Mouse (Mus musculus): Measurements from ENCODE around the gene Mdga1. TPM values are rescaled to one million over a fixed set of nuclear protein-coding genes. Genes with fewer than 3 reads are reported as not detected.
A peak's percentile ranks its signal among the peaks of the same experiment; 100 is the strongest.

The Mdga1 gene
- polyA plus RNA-seq, 1 experiment, result 0.06 TPM

DNA sequence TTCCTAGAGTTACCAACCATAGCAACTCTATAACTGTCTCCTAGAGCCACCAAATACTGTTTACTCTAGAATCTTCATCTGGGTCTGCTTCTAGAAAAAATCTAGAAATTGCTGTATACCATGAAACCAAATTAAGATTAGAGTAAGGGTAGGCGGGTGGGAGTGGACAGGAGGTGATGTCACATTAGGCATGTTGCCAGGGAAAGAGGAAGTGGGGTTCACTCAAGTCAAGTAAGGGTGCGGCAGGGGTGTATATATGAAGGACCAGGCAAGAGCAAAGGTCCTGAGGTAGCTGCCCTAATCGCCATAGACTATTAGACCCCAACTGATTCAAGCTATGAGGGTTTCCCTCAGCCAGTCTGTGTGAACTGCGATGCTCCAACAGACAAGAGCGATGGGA lies 69.6 kb downstream of the Mdga1 start:
- TF ChIP-seq GATA1 (IDR thresholded peaks at IDR 0.05; ENCODE audit: low read length) (no peak), TAL1 (IDR thresholded peaks at IDR 0.05; ENCODE audit: low read length) (no peak)
- Histone ChIP-seq H3K27me3 (ENCODE audit: control insufficient read depth) (peaks cover 5% of the 10 kb centered on the region), H3K9me3 (ENCODE audit: control insufficient read depth, low read length) (no peaks in the 10 kb centered on the region), H3K4me1 (ENCODE audit: control insufficient read depth) (no peaks in the 10 kb centered on the region), H3K36me3 (ENCODE audit: control insufficient read depth) (no peaks in the 10 kb centered on the region), H3K4me3 (replicated peaks) (no peak overlapping the region)

DNA sequence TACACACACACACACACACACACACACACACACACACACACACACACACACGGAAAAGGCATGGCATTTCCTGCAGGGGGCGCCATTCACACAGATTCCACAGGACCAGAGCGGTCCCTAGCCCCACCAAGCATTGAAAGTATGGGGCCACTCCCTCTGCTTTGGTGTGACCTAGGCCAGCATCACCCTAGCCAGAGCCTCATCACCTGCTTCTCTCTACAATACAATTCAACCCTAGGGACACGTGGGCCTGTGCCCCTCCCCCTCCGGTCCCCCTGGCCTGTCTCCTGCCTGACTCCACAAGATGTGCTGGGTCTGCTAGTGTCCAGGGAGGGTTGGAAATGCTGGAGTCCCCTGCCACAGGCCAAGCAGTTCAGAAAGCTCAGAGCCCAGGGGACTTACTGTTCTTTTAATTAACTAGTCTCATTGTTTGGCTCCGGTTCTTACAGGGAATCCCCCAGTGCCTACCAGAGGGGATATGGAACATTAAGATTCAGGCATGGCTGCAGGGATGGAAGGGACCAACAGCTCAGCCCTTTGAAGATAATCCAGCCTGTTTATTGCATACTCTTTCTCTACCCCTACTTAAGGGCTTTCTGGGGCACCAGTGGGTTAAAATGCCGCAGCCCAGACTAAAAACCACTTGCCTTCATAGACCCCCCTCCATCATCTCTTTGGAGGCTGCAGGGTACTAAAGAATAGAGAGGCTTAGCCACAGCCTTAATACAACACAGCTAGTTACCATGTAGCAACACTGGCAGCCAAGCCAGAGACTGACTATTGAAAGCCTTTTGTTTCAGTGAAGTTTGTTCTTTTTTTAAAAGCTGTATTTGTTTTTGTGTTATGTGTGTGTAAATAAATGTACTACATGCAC lies 73.5 kb downstream of the Mdga1 start:
- Histone ChIP-seq H3K4me3 (replicated peaks) (no peak overlapping the region), H3K4me1 (ENCODE audit: control insufficient read depth) (no peaks in the 10 kb centered on the region), H3K36me3 (ENCODE audit: control insufficient read depth) (no peaks in the 10 kb centered on the region), H3K27me3 (ENCODE audit: control insufficient read depth) (peaks cover 16% of the 10 kb centered on the region), H3K9me3 (ENCODE audit: control insufficient read depth, low read length) (peaks cover 3% of the 10 kb centered on the region; the same call in 1 of the 2 replicates)
- TF ChIP-seq GATA1 (IDR thresholded peaks at IDR 0.05; ENCODE audit: low read length) (no peak), TAL1 (IDR thresholded peaks at IDR 0.05; ENCODE audit: low read length) (no peak)

DNA sequence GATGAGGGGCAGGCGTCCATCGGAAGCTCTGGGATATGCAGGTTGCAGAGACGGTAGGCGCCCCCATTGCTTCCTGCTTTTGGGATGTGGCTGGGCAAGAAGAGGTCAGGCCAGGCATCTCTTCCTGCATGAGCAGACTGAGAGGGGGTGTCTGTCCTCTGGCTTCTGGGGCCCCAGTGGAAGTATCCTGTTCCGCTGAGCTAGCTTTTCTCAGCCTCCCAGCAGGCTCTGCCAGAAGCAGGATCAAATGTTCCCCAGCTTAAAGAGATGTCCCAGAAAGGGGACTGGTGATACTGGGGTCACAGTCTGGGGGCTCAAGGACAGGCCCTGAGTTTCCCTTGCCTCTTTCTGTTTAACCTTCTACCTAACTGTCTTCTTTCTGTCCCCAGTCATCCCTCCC lies 74.3 kb downstream of the Mdga1 start:
- no peaks in the 10 kb centered on the region for H3K4me1 ChIP-seq (ENCODE audit: control insufficient read depth)
- H3K4me3 ChIP-seq (replicated peaks), result no peak overlapping the region
- no peak for TF ChIP-seq GATA1 (IDR thresholded peaks at IDR 0.05; ENCODE audit: low read length)
- no peak for TF ChIP-seq TAL1 (IDR thresholded peaks at IDR 0.05; ENCODE audit: low read length)
- peaks cover 3% of the 10 kb centered on the region; the same call in 1 of the 2 replicates for H3K9me3 ChIP-seq (ENCODE audit: control insufficient read depth, low read length)
- peaks cover 24% of the 10 kb centered on the region for H3K27me3 ChIP-seq (ENCODE audit: control insufficient read depth)
- no peaks in the 10 kb centered on the region for H3K36me3 ChIP-seq (ENCODE audit: control insufficient read depth)

DNA sequence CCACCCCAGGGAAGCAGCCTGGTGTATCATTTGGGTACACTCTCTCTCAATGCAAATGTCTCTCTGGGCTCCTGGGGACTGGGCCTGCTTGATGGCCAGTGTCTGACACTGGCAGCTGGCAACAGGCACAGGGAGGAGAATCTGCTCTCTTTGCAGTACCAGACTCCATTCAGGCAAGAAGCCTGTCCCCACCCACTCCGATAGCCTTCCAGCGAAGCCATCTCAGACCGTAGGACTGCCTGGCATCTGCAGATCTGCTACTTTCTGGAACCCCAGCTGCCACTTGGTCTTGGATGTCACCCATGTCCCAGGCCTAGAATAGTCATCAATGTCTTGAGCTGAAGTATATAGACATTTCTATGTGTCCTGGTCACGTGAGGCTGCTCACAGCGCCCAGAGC lies 74.9 kb downstream of the Mdga1 start:
- peaks cover 30% of the 10 kb centered on the region for H3K27me3 ChIP-seq (ENCODE audit: control insufficient read depth)
- H3K9me3 ChIP-seq (ENCODE audit: control insufficient read depth, low read length), result peaks cover 3% of the 10 kb centered on the region; the same call in 1 of the 2 replicates
- H3K36me3 ChIP-seq (ENCODE audit: control insufficient read depth), result no peaks in the 10 kb centered on the region
- no peaks in the 10 kb centered on the region for H3K4me1 ChIP-seq (ENCODE audit: control insufficient read depth)
- no peak overlapping the region for H3K4me3 ChIP-seq (replicated peaks)
- TF ChIP-seq GATA1 (IDR thresholded peaks at IDR 0.05; ENCODE audit: low read length) (no peak), TAL1 (IDR thresholded peaks at IDR 0.05; ENCODE audit: low read length) (no peak)

- Histone ChIP-seq H3K36me3 (ENCODE audit: control insufficient read depth) (no peaks in the 10 kb centered on the region), H3K4me3 (replicated peaks) (no peak overlapping the region), H3K4me1 (ENCODE audit: control insufficient read depth) (peaks cover 14% of the 10 kb centered on the region), H3K27me3 (ENCODE audit: control insufficient read depth) (peaks cover 69% of the 10 kb centered on the region), H3K9me3 (ENCODE audit: control insufficient read depth, low read length) (peaks cover 18% of the 10 kb centered on the region; the same call in 1 of the 2 replicates)
- TF ChIP-seq GATA1 (IDR thresholded peaks at IDR 0.05; ENCODE audit: low read length) (no peak), TAL1 (IDR thresholded peaks at IDR 0.05; ENCODE audit: low read length) (no peak)
These were observed 79.3 kb downstream of the Mdga1 start for GRCm38 (mm10) chr17:29890451-29891110.

- Histone ChIP-seq H3K9me3 (ENCODE audit: control insufficient read depth, low read length) (peaks cover 18% of the 10 kb centered on the region; the same call in 1 of the 2 replicates), H3K36me3 (ENCODE audit: control insufficient read depth) (no peaks in the 10 kb centered on the region), H3K4me1 (ENCODE audit: control insufficient read depth) (peaks cover 14% of the 10 kb centered on the region), H3K27me3 (ENCODE audit: control insufficient read depth) (peaks cover 82% of the 10 kb centered on the region), H3K4me3 (replicated peaks) (peak overlapping the region; percentile 14)
- TF ChIP-seq GATA1 (IDR thresholded peaks at IDR 0.05; ENCODE audit: low read length), result no peak
- TF ChIP-seq TAL1 (IDR thresholded peaks at IDR 0.05; ENCODE audit: low read length), result no peak
These were observed 80.6 kb downstream of the Mdga1 start for GRCm38 (mm10) chr17:29888981-29889980.

DNA sequence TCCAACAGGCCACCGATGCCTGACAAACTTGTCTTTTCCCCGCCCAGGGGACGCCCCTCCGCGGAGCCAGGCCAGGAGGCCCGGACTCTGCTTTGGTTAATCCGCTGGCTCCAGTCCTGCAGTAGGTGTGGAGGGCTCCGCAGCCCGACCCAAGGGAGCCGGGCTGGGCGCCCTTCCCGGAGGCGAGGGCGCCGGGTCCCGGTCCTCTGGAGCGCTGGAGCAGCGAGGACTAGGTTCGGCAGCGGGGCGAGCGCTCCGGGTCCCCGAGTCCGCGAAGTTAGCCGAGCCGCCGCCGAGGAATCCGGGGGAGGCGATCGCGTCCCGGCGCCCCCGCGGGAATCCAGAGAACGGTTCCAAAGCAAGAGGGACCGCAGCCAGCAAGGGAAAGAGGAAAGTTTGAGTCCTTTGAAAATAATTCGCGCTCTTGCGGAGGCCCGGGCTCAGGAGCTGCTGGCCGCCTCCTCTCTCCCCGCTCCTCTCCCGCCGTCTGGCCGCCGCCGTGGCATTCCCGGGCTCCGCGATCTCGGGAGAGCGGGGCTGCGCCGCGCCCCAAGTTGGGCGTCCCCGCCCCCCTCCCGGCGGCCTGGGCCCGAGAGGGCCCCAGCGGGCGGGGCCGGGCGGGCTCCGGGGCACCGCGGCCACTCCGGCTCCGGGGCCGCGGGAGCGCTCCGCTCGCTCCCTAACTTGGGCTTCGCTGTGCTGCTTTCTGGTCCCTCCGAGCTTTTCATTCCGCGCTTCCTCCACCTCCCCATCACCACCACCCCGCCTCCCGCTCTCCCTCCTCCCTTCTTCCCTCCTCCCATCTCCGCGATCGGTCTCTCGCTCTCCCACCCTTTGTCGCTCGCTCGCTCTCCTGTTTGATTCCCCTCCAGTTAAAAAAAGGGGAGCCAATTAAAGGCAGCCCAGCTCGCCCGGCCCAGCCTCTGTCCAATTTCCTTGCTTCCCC lies 81.7 kb downstream of the Mdga1 start:
- Histone ChIP-seq H3K4me1 (ENCODE audit: control insufficient read depth) (peaks cover 14% of the 10 kb centered on the region), H3K4me3 (replicated peaks) (peak overlapping the region; percentile 40), H3K9me3 (ENCODE audit: control insufficient read depth, low read length) (peaks cover 18% of the 10 kb centered on the region; the same call in 1 of the 2 replicates), H3K27me3 (ENCODE audit: control insufficient read depth) (peaks cover 94% of the 10 kb centered on the region), H3K36me3 (ENCODE audit: control insufficient read depth) (no peaks in the 10 kb centered on the region)
- TF ChIP-seq TAL1 (IDR thresholded peaks at IDR 0.05; ENCODE audit: low read length) (no peak), GATA1 (IDR thresholded peaks at IDR 0.05; ENCODE audit: low read length) (no peak)

Data from erythroblast, embryonic 14.5 days (primary cell).